Mouse (Mus musculus) lung, adult 2 months (tissue): ENCODE data around the gene Wrb.

Source experiments
- CTCF ChIP-seq: fragments of 200-500 bp; IDR thresholded peaks from 2 replicates; pipeline ENCODE4 v1.5.1; 2011; ENCODE audit warnings: mild to moderate bottlenecking, low read length, control low read depth; ENCODE audit not compliant: insufficient read depth
- POLR2A ChIP-seq: fragments of 200-500 bp; IDR thresholded peaks from 2 replicates; pipeline ENCODE4 v1.6.1; 2011; ENCODE audit warnings: low read depth, mild to moderate bottlenecking, control low read depth, low read length, borderline replicate concordance; ENCODE audit errors: extremely low read depth

DNA sequence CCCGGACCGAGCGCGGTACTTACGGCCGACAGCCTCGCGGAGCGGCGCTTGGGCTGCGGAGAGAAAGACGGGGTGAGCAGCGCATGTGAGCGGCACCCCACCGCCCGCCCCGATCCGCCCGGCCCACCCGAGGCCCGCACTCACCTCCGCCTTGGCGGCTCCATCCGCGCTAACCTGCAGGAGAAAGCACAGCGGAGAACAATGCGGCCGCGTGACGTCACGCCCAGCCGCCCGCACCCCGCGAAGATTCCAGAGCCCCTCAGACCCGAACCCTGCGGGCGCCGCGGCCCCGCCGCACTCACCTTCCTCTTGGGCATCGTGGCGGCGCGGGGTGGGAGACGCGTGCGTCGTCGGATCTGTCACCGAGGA lies 17.9 kb upstream of the Wrb start:
- TF ChIP-seq CTCF = no peak
- no peak for TF ChIP-seq POLR2A
